15 mouse cellular contexts compared by ENCODE assay signal in the genomic region with DNA sequence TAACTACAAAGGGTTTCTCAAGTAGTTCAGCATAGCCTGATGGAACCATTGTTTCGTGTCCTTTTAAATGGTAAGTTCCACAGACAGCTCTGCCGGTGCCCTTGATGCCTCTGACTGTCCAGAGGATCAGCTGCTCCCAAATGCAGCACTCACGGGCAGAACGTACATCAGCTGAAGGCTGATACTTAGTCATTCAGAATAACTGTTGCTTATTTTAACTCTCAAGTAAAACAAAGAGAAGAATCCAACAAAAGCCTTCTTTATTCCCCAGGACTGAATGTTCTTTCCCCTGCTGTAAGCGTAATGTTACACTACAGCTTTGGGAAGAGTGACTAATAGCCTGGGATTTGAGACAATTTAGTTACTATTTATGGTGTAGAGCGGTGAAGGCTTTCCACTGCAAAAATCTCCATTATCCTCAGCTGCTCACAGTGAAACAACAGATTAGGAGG. TPM values are rescaled to one million over a fixed set of nuclear protein-coding genes. Genes with fewer than 3 reads are reported as not detected.
A peak's percentile ranks its signal among the peaks of the same experiment; 100 is the strongest.
DNase-seq lines count a peak whose midpoint lies in the region; ATAC-seq and TF ChIP-seq lines count a peak whose summit lies in the region.
"Had no signal": no experiment of that assay in that cellular context is flagged by ENCODE, and none has a peak within 500 bp of the region (broad histone marks: within the 10 kb centered on the region; RNA-seq: fewer than 3 reads in every experiment).

No protein-coding gene starts in this region.

- H3K9me3 ChIP-seq in heart, embryonic 11.5 days (replicated peaks; ENCODE audit: control insufficient read depth, low read length), result no peaks in the 10 kb centered on the region
- H3K9me3 ChIP-seq: embryonic facial prominence, embryonic 13.5 days; midbrain, embryonic 10.5 days had no signal

- no peak for TF ChIP-seq CTCF in testis, adult 2 months (IDR thresholded peaks at IDR 0.05; ENCODE audit: control insufficient read depth, insufficient read depth, insufficient replicate concordance, low read depth, low read length)
- TF ChIP-seq CTCF in embryonic fibroblast, embryonic 13.5 days (IDR thresholded peaks at IDR 0.05; ENCODE audit: borderline replicate concordance, insufficient read depth, low read length), result no peak

- H3K9ac ChIP-seq in heart, embryonic 11.5 days (ENCODE audit: low read depth, low read length), result no peak overlapping the region
- H3K9ac ChIP-seq: embryonic facial prominence, embryonic 13.5 days; lung, embryonic 14.5 days had no signal

- H3K27ac ChIP-seq in heart, embryonic 11.5 days (ENCODE audit: low read depth, low read length), result no peak overlapping the region
- H3K27ac ChIP-seq in testis, adult 2 months (ENCODE audit: control insufficient read depth, insufficient read depth, low read depth, low read length), result peak overlapping the region; percentile 70
- H3K27ac ChIP-seq in embryonic fibroblast, embryonic 13.5 days (ENCODE audit: insufficient read depth, low read length), result peak overlapping the region; percentile 71
- H3K27ac ChIP-seq: embryonic facial prominence, embryonic 13.5 days; midbrain, embryonic 10.5 days had no signal

- TF ChIP-seq POLR2A in testis, adult 2 months (IDR thresholded peaks at IDR 0.05; ENCODE audit: control insufficient read depth, low read depth, low read length), result no peak
- no peak for TF ChIP-seq POLR2A in embryonic fibroblast, embryonic 13.5 days (IDR thresholded peaks at IDR 0.05; ENCODE audit: low read depth, low read length)

- H3K27me3 ChIP-seq in heart, embryonic 11.5 days (ENCODE audit: control insufficient read depth, insufficient read depth, low read length), result no peaks in the 10 kb centered on the region
- no peaks in the 10 kb centered on the region for H3K27me3 ChIP-seq in testis, adult 2 months (ENCODE audit: control insufficient read depth, insufficient read depth, low read length)
- H3K27me3 ChIP-seq: CH12.LX; embryonic facial prominence, embryonic 13.5 days had no signal

- no peaks in the 10 kb centered on the region for H3K36me3 ChIP-seq in heart, embryonic 11.5 days (ENCODE audit: control insufficient read depth, insufficient read depth, low read length)
- no peaks in the 10 kb centered on the region for H3K36me3 ChIP-seq in testis, adult 2 months (ENCODE audit: control insufficient read depth, insufficient read depth, low read length)
- H3K36me3 ChIP-seq: embryonic facial prominence, embryonic 13.5 days; midbrain, embryonic 10.5 days had no signal

- ATAC-seq in heart, embryonic 11.5 days (replicated peaks; ENCODE audit: insufficient number of reproducible peaks, low FRiP score, low TSS enrichment), result no peak
- ATAC-seq: activated CD4-positive, CD25-positive, alpha-beta regulatory T cell, adult 4 months had no signal

- no peak overlapping the region for H3K4me2 ChIP-seq in heart, embryonic 11.5 days
- H3K4me2 ChIP-seq: embryonic facial prominence, embryonic 13.5 days; lung, embryonic 14.5 days had no signal

- DNase-seq in heart, adult 11 months, result peak; percentile 68
- DNase-seq in testis, postnatal 10 days (ENCODE audit: low spot score), result no peak
- peak; percentile 50 for DNase-seq in testis, postnatal 14 days (ENCODE audit: low spot score)
- no peak for DNase-seq in cerebellum, adult 11 months
- DNase-seq in urinary bladder, postnatal 25 days (ENCODE audit: low spot score), result no peak
- DNase-seq: cerebellum, adult 2 months; kidney, postnatal 25 days; lung, embryonic 14.5 days had no signal

- no peaks in the 10 kb centered on the region for H3K4me1 ChIP-seq in heart, embryonic 11.5 days (ENCODE audit: control insufficient read depth, insufficient read depth, low read length)
- H3K4me1 ChIP-seq in testis, adult 2 months (ENCODE audit: control insufficient read depth, insufficient read depth, low read length), result no peaks in the 10 kb centered on the region
- peaks cover 7% of the 10 kb centered on the region; the same call in 1 of the 2 replicates for H3K4me1 ChIP-seq in embryonic fibroblast, embryonic 13.5 days (ENCODE audit: control insufficient read depth, insufficient read depth, low read length)
- H3K4me1 ChIP-seq: embryonic facial prominence, embryonic 13.5 days had no signal

- 48% methylated on average over 6 of the region's 6 CpGs for WGBS in heart, embryonic 11.5 days (ENCODE audit: insufficient replicate concordance)

- no peak overlapping the region for H3K4me3 ChIP-seq in heart, embryonic 11.5 days (ENCODE audit: low read depth, low read length)
- H3K4me3 ChIP-seq in testis, adult 2 months (ENCODE audit: control insufficient read depth, low read depth, low read length), result no peak overlapping the region
- H3K4me3 ChIP-seq in embryonic fibroblast, embryonic 13.5 days (ENCODE audit: insufficient read depth, low read length), result no peak overlapping the region
- H3K4me3 ChIP-seq: embryonic facial prominence, embryonic 13.5 days; midbrain, embryonic 10.5 days had no signal

RNA-seq across cellular contexts. Expression of gene Zfp281, which starts 11.4 kb away (rescaled TPM):
- 17.4 and 17.5 TPM in 2 replicates for polyA plus RNA-seq in heart, embryonic 11.5 days (2014; fragmentation: Nextera tagmentation; extraction: Ambion mirVana)
- polyA plus RNA-seq in testis, adult 2 months (2012; rRNA removed), result 2.0 and 2.3 TPM in 2 replicates
- polyA plus RNA-seq in embryonic fibroblast, embryonic 13.5 days (2011; ENCODE audit: insufficient read length, low read depth, missing spikeins), result 29.5 and 33.0 TPM in 2 replicates

Comparison
In these comparisons a context has a peak if more than half of its experiments do, and no peak if none do; other contexts are left out.
1. DNase-seq: peak in heart, adult 11 months (single experiment) and testis, postnatal 14 days (single experiment); none in testis, postnatal 10 days (single experiment), cerebellum, adult 11 months (single experiment) and urinary bladder, postnatal 25 days (single experiment).